Mouse (Mus musculus): ENCODE measurements at regions not wholly inside any gene's neighbourhood (a gene's known extent, or its start where the extent isn't known, plus 50 kb on each side); places are given as distances from the start of the nearest gene placed in this dataset.

DNA sequence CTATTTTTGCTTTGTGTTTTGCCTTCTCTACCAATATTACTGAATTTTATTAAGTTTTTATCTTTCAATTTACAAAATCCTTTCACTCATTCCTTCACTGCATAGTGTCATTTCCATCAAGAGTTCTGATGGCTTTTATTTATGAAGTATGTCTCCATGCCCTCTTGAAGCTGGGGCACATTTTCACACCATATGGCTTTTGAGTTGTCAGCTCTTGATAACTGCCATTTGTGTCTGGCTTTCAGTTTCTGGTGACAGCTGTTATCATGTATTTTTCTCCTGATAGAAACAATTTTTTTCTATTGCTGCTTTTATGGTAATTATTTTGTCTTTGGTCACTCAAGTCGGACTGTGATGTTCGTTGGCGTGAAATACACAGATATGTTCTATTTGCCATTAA, 756.5 kb downstream of the Fat4 start:
- TF ChIP-seq CTCF (IDR thresholded peaks at IDR 0.05; ENCODE audit: control insufficient read depth, insufficient read depth, insufficient read length) (no peak), MAX (IDR thresholded peaks at IDR 0.05) (no peak)

Data from C2C12 (cell line).